Mouse (Mus musculus) neural tube, embryonic 13.5 days (tissue): ENCODE results near the gene Pin1. TPM values are rescaled to one million over a fixed set of nuclear protein-coding genes. Genes with fewer than 3 reads are reported as not detected.
"Not testable (repeated sequence)": the region's sequence is repeated elsewhere in the genome, so short reads cannot be mapped to it uniquely, and the experiment has no call there.

Experiments used
- ATAC-seq: fragments of 200-750 bp; cut with Nextera tagmentation; 2 replicates; pipeline ENCODE4 v1.8.0; 2017; ENCODE audit warnings: low read depth, mild to moderate bottlenecking, moderate TSS enrichment, moderate library complexity
- H3K27ac ChIP-seq: fragments of 300-500 bp; sonication (generic); replicated peaks from 2 replicates; pipeline ENCODE4 v1.5.1; 2015; ENCODE audit warnings: moderate library complexity, mild to moderate bottlenecking, inconsistent platforms
- H3K27me3 ChIP-seq: fragments of 300-500 bp; sonication (generic); 2 replicates; pipeline ENCODE4 v1.6.1; 2015; ENCODE audit warnings: mild to moderate bottlenecking, inconsistent platforms
- H3K36me3 ChIP-seq: fragments of 300-500 bp; sonication (generic); 2 replicates; pipeline ENCODE4 v1.6.1; 2015; ENCODE audit warnings: mild to moderate bottlenecking, inconsistent platforms
- H3K4me1 ChIP-seq: fragments of 300-500 bp; sonication (generic); replicated peaks from 2 replicates; pipeline ENCODE4 v1.6.1; 2015; ENCODE audit warnings: inconsistent platforms
- H3K4me2 ChIP-seq: fragments of 300-500 bp; sonication (generic); 2 replicates; pipeline ENCODE4 v1.6.1; 2015; ENCODE audit warnings: inconsistent platforms, mild to moderate bottlenecking, moderate library complexity
- H3K4me3 ChIP-seq: fragments of 300-500 bp; sonication (generic); 2 replicates; pipeline ENCODE4 v1.5.1; 2015; ENCODE audit warnings: mild to moderate bottlenecking, inconsistent platforms
- H3K9ac ChIP-seq: fragments of 300-500 bp; sonication (generic); 2 replicates; pipeline ENCODE4 v1.6.1; 2015; ENCODE audit warnings: moderate library complexity, mild to moderate bottlenecking, inconsistent platforms
- H3K9me3 ChIP-seq: fragments of 300-500 bp; sonication (generic); 2 replicates; pipeline ENCODE4 v1.6.1; 2016; ENCODE audit warnings: inconsistent platforms
- WGBS: fragments of 180-500 bp; shearing (Covaris S2); methylation state at CpG from one replicate; pipeline ENCODE4 v1.1.7; 2015; 5-methylcytosine and 5-hydroxymethylcytosine counted together
- polyA plus RNA-seq: library from polyadenylated mRNA; unstranded; fragments of >200 nt; fragmentation: Nextera tagmentation; extraction: Ambion mirVana; gene quantifications from 2 replicates; pipeline ENCODE4 v1.2.1, GENCODE M21; 2015

Gene Pin1
- polyA plus RNA-seq, 1 experiment from 2014 or later: 58.9 TPM

DNA sequence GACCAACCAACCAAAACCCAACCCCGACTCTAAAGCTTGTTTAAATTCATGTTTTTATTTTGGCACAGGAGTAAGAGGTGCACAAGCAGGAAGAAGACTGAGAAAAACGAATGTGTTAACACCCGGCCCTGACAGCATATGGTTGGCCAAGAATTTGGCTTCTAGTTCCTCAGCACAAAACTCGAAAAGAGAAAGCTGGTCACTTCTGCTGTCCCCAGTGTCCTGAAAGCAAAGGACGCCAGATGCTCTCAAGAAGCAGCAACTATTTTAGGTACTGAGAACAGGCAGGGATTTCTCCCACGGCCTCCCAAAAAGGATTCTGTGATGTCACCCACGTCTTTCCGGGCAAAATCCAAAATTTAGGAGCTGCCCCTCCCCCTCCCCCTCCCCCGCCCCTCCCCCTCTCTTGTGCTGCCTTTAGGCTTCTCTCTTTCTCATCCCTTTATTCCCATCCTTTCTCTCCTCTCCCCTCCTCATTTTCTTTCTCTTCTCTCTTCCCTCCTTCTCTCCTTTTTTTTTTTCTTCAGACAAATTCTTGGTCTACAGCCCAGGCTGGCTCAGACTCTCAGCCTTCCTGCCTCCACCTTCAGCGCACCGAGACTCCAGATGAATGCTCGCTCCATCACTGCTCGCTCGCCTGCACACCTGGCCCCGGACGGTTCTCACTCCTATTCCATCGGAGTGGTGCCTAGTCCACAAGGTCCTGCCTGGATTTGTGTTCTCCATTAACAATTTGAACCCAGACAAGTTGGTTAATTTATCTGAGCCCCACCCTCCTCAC is 33.4 kb downstream of the Pin1 start:
- Histone ChIP-seq H3K27me3 (no peaks in the 10 kb centered on the region), H3K27ac (no peak overlapping the region), H3K9ac (no peak overlapping the region), H3K36me3 (no peaks in the 10 kb centered on the region), H3K4me3 (no peak overlapping the region), H3K4me2 (no peak overlapping the region), H3K4me1 (peaks cover 21% of the 10 kb centered on the region), H3K9me3 (no peaks in the 10 kb centered on the region)
- 57% methylated on average over 17 of the region's 17 CpGs for WGBS
- ATAC-seq: no peak

DNA sequence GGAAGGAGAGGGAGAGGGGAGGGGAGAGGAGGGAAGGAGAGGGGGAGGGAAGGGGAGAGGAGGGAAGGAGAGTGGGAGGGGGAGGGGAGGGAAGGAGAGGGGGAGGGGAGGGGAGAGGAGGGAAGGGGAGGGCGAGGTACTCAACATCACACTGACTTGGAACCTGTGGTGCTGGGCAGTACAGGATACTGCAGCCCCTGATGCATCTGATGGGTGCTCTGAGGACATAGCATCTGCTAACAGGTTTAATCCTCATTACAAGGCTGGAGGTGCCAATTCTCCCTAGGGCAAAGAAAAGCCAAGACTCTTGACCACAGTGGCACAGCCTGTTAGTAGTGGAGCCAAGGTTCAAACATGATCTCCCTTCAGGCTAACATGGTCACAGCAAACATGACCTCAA is 37.5 kb downstream of the Pin1 start:
- Histone ChIP-seq H3K27me3 (no peaks in the 10 kb centered on the region), H3K4me1 (peaks cover 29% of the 10 kb centered on the region), H3K27ac (peak overlapping the region; percentile 80), H3K9me3 (no peaks in the 10 kb centered on the region), H3K4me2 (no peak overlapping the region), H3K36me3 (no peaks in the 10 kb centered on the region), H3K4me3 (no peak overlapping the region), H3K9ac (no peak overlapping the region)
- ATAC-seq: no peak
- WGBS: 50% methylated on average over 1 of the region's 1 CpGs

DNA sequence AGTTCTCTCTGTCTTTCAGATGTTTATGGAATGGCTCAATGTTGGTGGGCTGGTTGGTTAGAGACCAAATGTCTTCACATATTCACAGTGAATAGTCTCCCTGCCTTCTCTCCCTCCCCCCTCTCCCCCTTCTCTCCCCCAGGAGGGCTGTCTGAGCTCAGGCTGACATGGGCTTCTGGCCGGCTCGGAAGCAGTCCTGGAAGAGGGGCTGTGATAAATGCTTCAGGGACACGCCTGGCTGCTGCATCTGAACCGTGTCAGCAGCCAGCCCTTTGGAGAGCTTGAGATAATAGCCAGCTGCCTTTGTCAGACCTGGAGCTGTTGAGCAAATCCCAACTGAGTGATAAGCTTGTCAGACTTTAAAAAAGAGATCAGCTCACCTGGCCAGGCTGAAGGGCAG is 38.0 kb downstream of the Pin1 start:
- Histone ChIP-seq H3K27ac (peak overlapping the region; percentile 80), H3K27me3 (no peaks in the 10 kb centered on the region), H3K36me3 (no peaks in the 10 kb centered on the region), H3K4me2 (no peak overlapping the region), H3K4me3 (no peak overlapping the region), H3K9me3 (no peaks in the 10 kb centered on the region), H3K4me1 (peaks cover 34% of the 10 kb centered on the region), H3K9ac (peak overlapping the region; percentile 43)
- ATAC-seq: peak; percentile 68
- WGBS: 3% methylated on average over 4 of the region's 4 CpGs

DNA sequence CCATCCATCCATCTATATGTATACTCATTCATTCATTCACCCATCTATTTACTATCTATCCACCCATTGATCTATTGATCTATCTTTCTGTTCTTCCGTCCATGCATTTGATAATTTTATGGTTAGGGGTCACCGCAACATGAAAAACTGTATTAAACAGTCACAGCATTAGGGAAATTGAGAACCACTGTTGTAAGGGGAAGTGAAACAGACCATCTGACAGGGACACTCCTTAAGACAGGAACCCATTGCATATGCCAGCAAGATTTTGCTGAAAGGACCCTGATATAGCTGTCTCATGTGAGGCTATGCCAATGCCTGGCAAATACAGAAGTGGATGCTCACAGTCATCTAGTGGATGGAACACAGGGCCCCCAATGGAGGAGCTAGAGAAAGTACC is 38.6 kb downstream of the Pin1 start:
- WGBS: 78% methylated on average over 2 of the region's 2 CpGs

DNA sequence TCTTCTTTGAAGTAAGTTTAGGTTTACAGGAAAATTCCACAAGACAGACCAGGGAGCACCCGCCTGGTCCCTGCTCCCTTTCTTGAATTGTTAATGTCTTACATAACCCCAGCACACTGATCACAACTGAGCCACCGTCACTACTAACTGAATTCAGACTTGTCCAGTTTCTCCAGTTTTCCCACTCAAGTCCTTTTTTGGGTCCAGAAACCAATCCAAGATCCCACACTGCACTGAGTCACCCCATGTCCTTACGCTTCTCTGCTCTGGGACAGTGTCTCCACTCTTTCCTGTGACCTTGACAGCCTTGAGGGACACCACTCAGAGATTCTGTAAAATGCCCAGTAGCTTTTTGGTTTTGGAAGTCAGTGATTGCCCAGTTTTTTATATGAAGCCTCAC is 41.0 kb downstream of the Pin1 start:
- H3K9me3 ChIP-seq: no peaks in the 10 kb centered on the region
- 87% methylated on average over 3 of the region's 3 CpGs for WGBS
- H3K9ac ChIP-seq: no peak overlapping the region
- no peaks in the 10 kb centered on the region for H3K36me3 ChIP-seq
- H3K4me1 ChIP-seq: peaks cover 62% of the 10 kb centered on the region
- ATAC-seq: no peak
- no peaks in the 10 kb centered on the region for H3K27me3 ChIP-seq
- H3K4me3 ChIP-seq: no peak overlapping the region
- H3K4me2 ChIP-seq: no peak overlapping the region
- H3K27ac ChIP-seq: 0 out of 2 replicates have a peak overlapping the region, but pooled peaks have one; percentile 18

More for the DNA sequence above, 38.6 kb downstream of the Pin1 start:
- not testable (repeated sequence) for H3K27me3 ChIP-seq, H3K36me3 ChIP-seq, H3K9ac ChIP-seq, H3K4me2 ChIP-seq, H3K9me3 ChIP-seq, H3K4me3 ChIP-seq, ATAC-seq
- peaks cover 39% of the 10 kb centered on the region for H3K4me1 ChIP-seq
- peak overlapping the region; percentile 80 for H3K27ac ChIP-seq

DNA sequence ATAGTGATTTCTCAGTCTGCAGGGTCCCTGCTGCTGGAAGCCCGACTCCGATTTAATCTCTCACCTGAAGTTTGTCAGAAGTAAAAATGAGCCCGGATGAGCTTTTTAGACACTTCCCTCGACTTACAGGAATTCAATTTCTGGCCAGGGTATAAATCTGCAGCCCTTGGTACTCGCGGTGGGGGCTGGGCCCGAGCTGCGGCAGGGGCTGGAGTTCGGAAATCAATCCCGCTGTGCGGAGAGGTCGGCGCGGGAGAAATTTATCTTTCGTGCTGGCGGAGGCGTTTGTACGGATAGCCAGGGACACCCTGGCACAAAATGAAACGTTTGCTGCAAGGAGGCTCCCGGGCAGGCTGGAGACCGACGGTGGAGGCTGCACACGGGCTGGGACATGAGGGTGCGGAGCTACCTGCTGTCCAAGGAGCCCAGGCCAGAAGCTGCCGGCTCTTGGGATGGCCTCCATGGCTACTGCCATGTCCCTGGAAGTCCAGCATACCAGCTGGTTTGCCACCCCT is 42.9 kb downstream of the Pin1 start:
- H3K27me3 ChIP-seq: no peaks in the 10 kb centered on the region
- H3K9ac ChIP-seq: peak overlapping the region; percentile 67
- 3% methylated on average over 25 of the region's 25 CpGs for WGBS
- 0 out of 2 replicates have a peak, but pooled peaks have one; percentile 19 for ATAC-seq
- peaks cover 62% of the 10 kb centered on the region for H3K4me1 ChIP-seq
- H3K4me2 ChIP-seq: peak overlapping the region; percentile 54
- no peaks in the 10 kb centered on the region for H3K9me3 ChIP-seq
- H3K36me3 ChIP-seq: no peaks in the 10 kb centered on the region
- H3K4me3 ChIP-seq: peak overlapping the region; percentile 22
- peak overlapping the region; percentile 75 for H3K27ac ChIP-seq

DNA sequence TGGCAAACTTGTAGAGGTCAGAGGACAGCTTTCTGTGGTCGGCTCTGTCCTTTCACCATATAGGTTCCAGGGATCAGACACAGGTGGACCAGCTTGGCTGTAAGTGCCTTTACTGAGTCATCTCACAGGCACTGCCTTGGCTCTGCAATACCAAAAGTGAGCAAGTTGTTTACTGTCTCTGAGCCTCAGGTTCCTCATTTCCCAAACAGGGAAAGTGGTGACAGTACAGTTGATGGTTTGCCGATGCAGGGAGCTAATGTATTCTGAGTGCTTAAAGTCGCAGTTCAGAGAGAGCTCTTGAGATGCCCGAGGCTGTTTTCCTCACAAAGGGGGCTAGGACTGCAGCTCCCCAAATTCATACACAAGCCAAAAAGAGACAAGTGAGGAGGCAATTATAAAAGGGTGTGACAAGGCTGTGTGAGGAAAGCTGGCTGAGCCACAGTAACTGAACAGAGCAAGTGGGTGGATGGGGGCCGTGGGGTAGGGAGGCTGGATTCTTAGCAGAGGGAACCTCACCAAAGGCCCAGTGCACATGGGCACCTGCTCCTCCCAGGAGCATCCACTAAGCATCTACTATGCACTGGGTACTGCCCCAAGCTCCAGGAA is 44.3 kb downstream of the Pin1 start:
- Histone ChIP-seq H3K4me3 (no peak overlapping the region), H3K36me3 (no peaks in the 10 kb centered on the region), H3K9ac (no peak overlapping the region), H3K9me3 (no peaks in the 10 kb centered on the region), H3K4me1 (peaks cover 54% of the 10 kb centered on the region), H3K27me3 (no peaks in the 10 kb centered on the region), H3K4me2 (no peak overlapping the region), H3K27ac (peak overlapping the region; percentile 5; the same call in 1 of the 2 replicates)
- no peak for ATAC-seq
- 52% methylated on average over 5 of the region's 5 CpGs for WGBS

DNA sequence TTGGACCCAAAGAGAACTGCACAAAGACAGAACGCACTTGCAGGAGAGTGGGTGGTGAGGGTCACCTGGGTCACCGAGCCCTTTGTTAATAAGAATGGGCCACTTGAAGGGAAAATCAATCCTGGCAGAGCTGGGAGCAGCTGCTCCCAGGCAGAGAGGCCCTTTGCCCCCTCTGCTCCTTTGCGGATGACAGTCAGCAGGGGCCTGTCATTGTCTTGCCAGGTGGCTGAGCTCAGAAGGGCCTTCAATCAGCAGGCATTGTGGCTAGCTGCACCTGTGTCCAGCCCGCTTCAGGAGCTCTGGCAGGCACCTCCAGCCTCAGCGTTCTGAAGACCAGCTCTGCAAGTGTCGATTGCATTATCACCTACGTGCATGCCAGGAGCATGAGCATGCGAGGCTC is 45.6 kb downstream of the Pin1 start:
- ATAC-seq: peak; percentile 43
- H3K4me2 ChIP-seq: no peak overlapping the region
- no peaks in the 10 kb centered on the region for H3K27me3 ChIP-seq
- H3K27ac ChIP-seq: peak overlapping the region; percentile 43
- H3K4me1 ChIP-seq: peaks cover 53% of the 10 kb centered on the region
- no peaks in the 10 kb centered on the region for H3K9me3 ChIP-seq
- H3K36me3 ChIP-seq: no peaks in the 10 kb centered on the region
- H3K9ac ChIP-seq: no peak overlapping the region
- WGBS: 8% methylated on average over 8 of the region's 8 CpGs
- H3K4me3 ChIP-seq: no peak overlapping the region

DNA sequence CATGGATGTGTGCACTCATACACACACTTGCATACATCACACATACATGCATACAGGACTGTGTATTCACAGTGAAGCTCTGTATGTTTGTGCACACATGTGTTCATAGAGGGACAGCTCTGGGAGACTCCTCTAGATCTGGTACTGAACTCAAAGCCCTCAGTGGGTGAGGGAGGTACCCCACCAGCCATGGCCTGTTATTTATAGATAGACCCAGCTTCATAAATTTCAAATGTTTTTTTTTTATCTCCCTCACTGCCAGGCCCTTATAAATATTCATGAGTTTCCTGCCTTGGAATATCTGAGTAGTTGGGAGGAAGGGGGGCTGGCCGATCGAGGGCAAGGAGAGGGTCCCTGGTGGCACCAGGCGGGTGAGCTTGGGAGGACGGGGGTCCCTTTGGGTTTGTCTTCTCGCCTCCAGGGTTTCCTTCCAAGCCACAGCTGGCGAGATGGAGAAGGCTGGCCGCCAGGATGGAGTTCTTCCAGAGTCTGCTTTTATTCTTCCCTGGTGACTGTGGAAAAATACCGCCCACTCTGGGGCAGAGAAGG is 52.0 kb downstream of the Pin1 start:
- peak; percentile 61 for ATAC-seq
- no peak overlapping the region for H3K4me3 ChIP-seq
- peaks cover 15% of the 10 kb centered on the region for H3K4me1 ChIP-seq
- H3K36me3 ChIP-seq: no peaks in the 10 kb centered on the region
- no peaks in the 10 kb centered on the region for H3K9me3 ChIP-seq
- H3K4me2 ChIP-seq: no peak overlapping the region
- H3K27me3 ChIP-seq: no peaks in the 10 kb centered on the region
- 18% methylated on average over 8 of the region's 8 CpGs for WGBS
- H3K27ac ChIP-seq: peak overlapping the region; percentile 80
- 0 out of 2 replicates have a peak overlapping the region, but pooled peaks have one; percentile 5 for H3K9ac ChIP-seq

DNA sequence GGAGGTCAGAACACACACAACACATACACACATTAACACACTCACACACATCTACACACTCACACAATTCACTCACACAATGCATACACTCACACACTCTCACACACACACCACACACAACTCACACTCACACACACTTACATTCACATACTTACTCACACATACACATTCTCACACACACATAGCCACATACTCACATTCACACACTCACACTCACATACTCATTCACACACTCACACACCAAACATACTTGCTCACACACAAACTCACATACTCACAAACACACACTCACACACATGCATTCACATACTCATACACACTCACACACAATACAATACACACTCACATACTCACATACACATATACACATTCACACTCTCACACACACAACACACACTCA is 53.5 kb downstream of the Pin1 start:
- no peak overlapping the region for H3K27ac ChIP-seq
- no peak overlapping the region for H3K4me2 ChIP-seq
- H3K4me1 ChIP-seq: peaks cover 15% of the 10 kb centered on the region
- no peak for ATAC-seq
- no peaks in the 10 kb centered on the region for H3K27me3 ChIP-seq
- no peak overlapping the region for H3K4me3 ChIP-seq
- no peaks in the 10 kb centered on the region for H3K9me3 ChIP-seq
- H3K36me3 ChIP-seq: 0 out of 2 replicates have a peak, but pooled peaks cover 3% of the 10 kb centered on the region
- no peak overlapping the region for H3K9ac ChIP-seq

DNA sequence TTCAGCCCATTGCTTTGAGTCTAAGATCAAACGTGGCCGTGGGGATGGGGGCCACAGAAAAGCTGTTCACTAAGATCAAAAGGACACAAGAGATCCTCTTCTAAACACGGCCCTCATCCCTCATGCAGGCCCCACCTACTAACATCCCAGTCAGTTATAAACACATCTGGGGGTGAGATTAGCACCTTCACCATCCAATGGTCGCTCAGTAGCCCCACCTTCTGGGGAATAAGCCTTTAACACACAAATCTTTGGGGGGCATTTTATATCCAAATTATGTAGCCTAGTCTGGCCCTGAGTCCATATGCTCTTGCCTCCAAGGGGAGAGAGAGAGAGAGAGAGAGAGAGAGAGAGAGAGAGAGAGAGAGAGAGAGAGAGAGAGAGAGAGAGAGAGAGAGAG is 54.1 kb downstream of the Pin1 start:
- H3K4me3 ChIP-seq: no peak overlapping the region
- 41% methylated on average over 4 of the region's 4 CpGs for WGBS
- 0 out of 2 replicates have a peak, but pooled peaks cover 3% of the 10 kb centered on the region for H3K36me3 ChIP-seq
- H3K4me2 ChIP-seq: no peak overlapping the region
- peaks cover 15% of the 10 kb centered on the region for H3K4me1 ChIP-seq
- H3K27ac ChIP-seq: no peak overlapping the region
- H3K9me3 ChIP-seq: no peaks in the 10 kb centered on the region
- no peaks in the 10 kb centered on the region for H3K27me3 ChIP-seq
- H3K9ac ChIP-seq: no peak overlapping the region
- no peak for ATAC-seq

DNA sequence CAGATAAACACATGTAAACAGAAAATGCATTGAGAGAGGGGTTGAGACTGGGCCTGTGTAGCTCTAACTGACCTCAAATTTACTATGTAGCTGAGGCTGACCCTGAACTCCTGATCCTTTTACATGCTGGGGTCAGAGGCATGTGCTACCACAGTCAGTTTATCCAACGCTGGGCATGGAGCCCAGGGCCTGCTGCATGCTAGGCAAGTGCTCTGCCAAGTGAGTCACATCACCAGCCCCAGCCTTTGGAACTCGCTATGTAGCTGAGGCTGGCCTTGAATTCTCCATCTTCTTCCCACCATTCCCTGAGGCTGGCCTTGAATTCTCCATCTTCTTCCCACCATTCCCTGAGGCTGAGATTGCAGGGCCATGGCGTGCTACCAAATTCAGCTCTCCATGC is 58.6 kb downstream of the Pin1 start:
- Histone ChIP-seq H3K4me2 (no peak overlapping the region), H3K4me1 (peaks cover 21% of the 10 kb centered on the region), H3K4me3 (no peak overlapping the region), H3K27me3 (no peaks in the 10 kb centered on the region), H3K9me3 (no peaks in the 10 kb centered on the region), H3K27ac (no peak overlapping the region), H3K36me3 (0 out of 2 replicates have a peak, but pooled peaks cover 7% of the 10 kb centered on the region), H3K9ac (no peak overlapping the region)
- WGBS: 84% methylated on average over 3 of the region's 3 CpGs
- no peak for ATAC-seq
